Mouse (Mus musculus) CH12.LX (cell line): ENCODE results near the gene Ggct.

Experiments used
- BHLHE40 ChIP-seq: IDR thresholded peaks from 2 replicates; pipeline ENCODE4 v1.6.1; 2011; ENCODE audit warnings: mild to moderate bottlenecking, low read depth, low read length, improper control_type of control experiment
- CHD2 ChIP-seq: IDR thresholded peaks from 2 replicates; pipeline ENCODE4 v1.6.1; 2011; ENCODE audit warnings: low read length, improper control_type of control experiment
- CTCF ChIP-seq, 2 experiments: IDR thresholded peaks in 1 of 2; conservative IDR thresholded peaks in 1 of 2; 2 replicates each; pipeline ENCODE4 v1.5.1; 2011 to 2012; ENCODE audit warnings: low read depth in 2 of 2, low read length in 2 of 2, improper control_type of control experiment in 1 of 2, inconsistent platforms in 1 of 2, mild to moderate bottlenecking in 1 of 2, moderate library complexity in 1 of 2
- EP300 ChIP-seq: IDR thresholded peaks from 2 replicates; pipeline ENCODE4 v1.6.1; 2011; ENCODE audit warnings: low read length, improper control_type of control experiment
- MAFK ChIP-seq: IDR thresholded peaks from 2 replicates; pipeline ENCODE4 v1.6.1; 2011; ENCODE audit warnings: low read length, improper control_type of control experiment; ENCODE audit not compliant: insufficient replicate concordance
- MAZ ChIP-seq: IDR thresholded peaks from 2 replicates; pipeline ENCODE4 v1.6.1; 2012; ENCODE audit warnings: low read depth, mild to moderate bottlenecking, inconsistent platforms, low read length, improper control_type of control experiment, moderate library complexity
- POLR2A ChIP-seq: IDR thresholded peaks from 2 replicates; pipeline ENCODE4 v1.6.1; 2011; ENCODE audit warnings: low read depth, mild to moderate bottlenecking, improper control_type of control experiment, low read length
- TBP ChIP-seq: conservative IDR thresholded peaks from 2 replicates; pipeline ENCODE4 v1.6.1; 2011; ENCODE audit warnings: low read depth, low read length, improper control_type of control experiment
- USF1 ChIP-seq: IDR thresholded peaks from 2 replicates; pipeline ENCODE4 v1.6.1; 2014; ENCODE audit warnings: low read depth, mild to moderate bottlenecking, inconsistent platforms, low read length, improper control_type of control experiment
- USF2 ChIP-seq: conservative IDR thresholded peaks from 2 replicates; pipeline ENCODE4 v1.6.1; 2011; ENCODE audit warnings: low read depth, low read length, improper control_type of control experiment
- ZMIZ1 ChIP-seq: IDR thresholded peaks from 2 replicates; pipeline ENCODE4 v1.6.1; 2012; ENCODE audit warnings: low read depth, mild to moderate bottlenecking, inconsistent platforms, low read length, improper control_type of control experiment

- no peak for TF ChIP-seq CTCF (conservative IDR thresholded peaks at IDR 0.05 in 1 of 2, IDR thresholded peaks at IDR 0.05 in 1 of 2; ENCODE audit: low read depth in 2 of 2, low read length in 2 of 2)
- no peak for TF ChIP-seq USF1
- no peak for TF ChIP-seq MAFK
- no peak for TF ChIP-seq CHD2
- TF ChIP-seq ZMIZ1: no peak
- TF ChIP-seq BHLHE40: no peak
- no peak for TF ChIP-seq EP300
- no peak for TF ChIP-seq MAZ
- no peak for TF ChIP-seq POLR2A
- no peak for TF ChIP-seq USF2
- TF ChIP-seq TBP: no peak
Measured at GRCm38 (mm10) chr6:54992141-54992540, 609 bp downstream of the Ggct start.
